Mouse (Mus musculus) retina, postnatal 7 days (tissue): ENCODE data around the gene Arhgef10l.

Source experiments
- DNase-seq: peaks from one replicate; pipeline ENCODE4 v3.0.0-alpha.2; 2012; ENCODE audit warnings: low read depth, low spot score

Gene Arhgef10l

GRCm38 (mm10) chr4:140528443-140528842 lies 137.4 kb downstream of the Arhgef10l start:
- DNase-seq: no peak

- DNase-seq: no peak
Measured at GRCm38 (mm10) chr4:140525674-140526177, 140.1 kb downstream of the Arhgef10l start.

GRCm38 (mm10) chr4:140524927-140525326 lies 140.9 kb downstream of the Arhgef10l start:
- DNase-seq: no peak

- DNase-seq: no peak
Measured at GRCm38 (mm10) chr4:140522873-140523272, 142.9 kb downstream of the Arhgef10l start.

GRCm38 (mm10) chr4:140520719-140521118 lies 145.1 kb downstream of the Arhgef10l start:
- no peak for DNase-seq

- no peak for DNase-seq
Measured at GRCm38 (mm10) chr4:140513797-140514196, 152.0 kb downstream of the Arhgef10l start.

- no peak for DNase-seq
Measured at GRCm38 (mm10) chr4:140509856-140510255, 156.0 kb downstream of the Arhgef10l start.

- DNase-seq: no peak
Measured at GRCm38 (mm10) chr4:140507172-140507714, 158.6 kb downstream of the Arhgef10l start.

GRCm38 (mm10) chr4:140505608-140506002 lies 160.2 kb downstream of the Arhgef10l start:
- DNase-seq: no peak

- DNase-seq: no peak
Measured at GRCm38 (mm10) chr4:140504921-140505607, 160.7 kb downstream of the Arhgef10l start.

GRCm38 (mm10) chr4:140504067-140504913 lies 161.5 kb downstream of the Arhgef10l start:
- no peak for DNase-seq

- DNase-seq: no peak
Measured at GRCm38 (mm10) chr4:140500766-140501165, 165.0 kb downstream of the Arhgef10l start.

- no peak for DNase-seq
Measured at GRCm38 (mm10) chr4:140499571-140499970, 166.2 kb downstream of the Arhgef10l start.

- DNase-seq: no peak
Measured at GRCm38 (mm10) chr4:140497169-140497568, 168.6 kb downstream of the Arhgef10l start.

- DNase-seq: no peak
Measured at GRCm38 (mm10) chr4:140491555-140491954, 174.3 kb downstream of the Arhgef10l start.

- DNase-seq: no peak
Measured at GRCm38 (mm10) chr4:140485442-140485841, 180.4 kb downstream of the Arhgef10l start.

GRCm38 (mm10) chr4:140483134-140483533 lies 182.7 kb downstream of the Arhgef10l start:
- DNase-seq: no peak

- DNase-seq: no peak
Measured at GRCm38 (mm10) chr4:140480369-140481067, 185.3 kb downstream of the Arhgef10l start.

GRCm38 (mm10) chr4:140475194-140475593 lies 190.6 kb downstream of the Arhgef10l start:
- DNase-seq: no peak

- peak; percentile 32 for DNase-seq
Measured at GRCm38 (mm10) chr4:140469760-140470452, 195.9 kb downstream of the Arhgef10l start.

GRCm38 (mm10) chr4:140467254-140467791 lies 198.5 kb downstream of the Arhgef10l start:
- no peak for DNase-seq
